Mouse (Mus musculus) forebrain, embryonic 14.5 days (tissue): Measurements from ENCODE around the gene Nfix. TPM values are rescaled to one million over a fixed set of nuclear protein-coding genes. Genes with fewer than 3 reads are reported as not detected.

Experiments
- ATAC-seq: fragments of 200-750 bp; cut with Nextera tagmentation; 2 replicates; pipeline ENCODE4 v1.8.0; 2017; ENCODE audit warnings: mild to moderate bottlenecking, moderate library complexity
- DNase-seq: peaks from one replicate; pipeline ENCODE4 v3.0.0-alpha.2; 2015; ENCODE audit warnings: low spot score
- H3K27ac ChIP-seq: fragments of 300-500 bp; sonication (generic); 2 replicates; pipeline ENCODE4 v1.5.1; 2014; ENCODE audit warnings: low read depth, mild to moderate bottlenecking, control low read depth, low read length, moderate library complexity
- H3K27me3 ChIP-seq: fragments of 300-500 bp; sonication (generic); replicated peaks from 2 replicates; pipeline ENCODE4 v1.6.1; 2014; ENCODE audit warnings: low read length, control low read depth, mixed read lengths; ENCODE audit not compliant: control insufficient read depth, insufficient read depth
- H3K36me3 ChIP-seq: fragments of 300-500 bp; sonication (generic); 2 replicates; pipeline ENCODE4 v1.6.1; 2014; ENCODE audit warnings: low read length, control low read depth; ENCODE audit not compliant: control insufficient read depth, insufficient read depth
- H3K4me1 ChIP-seq: fragments of 300-500 bp; sonication (generic); 2 replicates; pipeline ENCODE4 v1.6.1; 2014; ENCODE audit warnings: antibody characterized with exemption, low read length, control low read depth; ENCODE audit not compliant: control insufficient read depth, insufficient read depth
- H3K4me2 ChIP-seq: fragments of 300-500 bp; sonication (generic); 2 replicates; pipeline ENCODE4 v1.6.1; 2014; ENCODE audit warnings: mild to moderate bottlenecking, control low read depth, low read length
- H3K4me3 ChIP-seq: fragments of 300-500 bp; sonication (generic); 2 replicates; pipeline ENCODE4 v1.5.1; 2014; ENCODE audit warnings: low read depth, low read length, control low read depth
- H3K9ac ChIP-seq: fragments of 300-500 bp; sonication (generic); 2 replicates; pipeline ENCODE4 v1.6.1; 2014; ENCODE audit warnings: mild to moderate bottlenecking, low read length, control low read depth, moderate library complexity
- H3K9me3 ChIP-seq: fragments of 300-500 bp; sonication (generic); replicated peaks from 2 replicates; pipeline ENCODE4 v1.6.1; 2016; ENCODE audit warnings: low read length, control low read depth, mixed read lengths; ENCODE audit not compliant: control insufficient read depth
- WGBS: fragments of 180-500 bp; shearing (Covaris S2); extraction: QIAGEN DNeasy Blood & Tissue Kit; methylation state at CpG from one replicate; pipeline ENCODE4 v1.1.7; 2014; 5-methylcytosine and 5-hydroxymethylcytosine counted together
- polyA plus RNA-seq: library from polyadenylated mRNA; unstranded; fragments of >200 nt; fragmentation: Nextera tagmentation; extraction: Ambion mirVana; gene quantifications from 2 replicates; pipeline ENCODE4 v1.2.1, GENCODE M21; 2014

Gene Nfix
- polyA plus RNA-seq, 1 experiment from 2014 or later = 237 TPM

DNA sequence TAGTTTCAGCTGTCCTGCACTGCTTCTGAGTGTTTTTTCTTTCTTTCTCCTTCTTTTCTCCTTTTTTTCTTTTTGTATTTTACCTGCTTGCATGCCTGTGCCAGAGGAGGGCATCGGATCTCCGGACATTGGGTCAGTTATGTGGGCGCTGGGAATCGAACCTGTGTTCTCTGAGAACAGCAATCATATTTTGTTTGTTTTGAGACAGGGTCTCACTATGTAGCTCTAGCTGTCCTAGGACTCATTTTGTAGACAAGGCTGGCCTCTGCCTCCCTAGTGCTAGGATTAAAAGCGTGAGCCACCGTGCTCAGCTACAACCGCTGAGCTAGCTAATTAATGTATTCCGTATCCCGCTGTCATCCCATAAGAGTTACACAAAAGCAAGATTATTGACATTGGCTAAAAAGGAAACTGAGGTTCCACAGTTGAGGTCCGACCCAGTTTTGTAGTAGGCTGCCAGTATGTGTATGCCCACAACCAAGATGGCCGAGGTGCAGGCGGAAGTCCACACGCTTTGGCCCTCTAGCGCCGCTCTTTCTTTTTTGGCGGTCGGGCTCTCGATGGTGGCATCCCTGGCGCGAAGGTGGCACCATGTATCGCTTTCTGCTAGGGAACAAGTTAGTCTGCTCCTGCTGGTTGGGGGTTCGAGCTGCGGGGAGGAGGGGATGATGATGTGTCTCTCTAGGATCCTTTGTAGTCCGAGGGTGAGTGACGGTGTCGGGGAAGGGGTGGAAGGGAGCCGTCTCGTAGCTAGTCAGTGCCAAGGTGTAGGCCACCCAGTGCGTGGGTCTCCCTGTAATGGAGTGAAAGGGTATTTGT is 135.4 kb downstream of the Nfix start:
- Histone ChIP-seq H3K27me3 (no peaks in the 10 kb centered on the region), H3K4me3 (peak overlapping the region; percentile 69), H3K36me3 (peaks cover 11% of the 10 kb centered on the region; the same call in 1 of the 2 replicates), H3K9ac (peak overlapping the region; percentile 84), H3K4me1 (peaks cover 34% of the 10 kb centered on the region), H3K27ac (peak overlapping the region; percentile 90), H3K9me3 (no peaks in the 10 kb centered on the region), H3K4me2 (peak overlapping the region; percentile 92)
- under 1% methylated on average over 29 of the region's 29 CpGs for WGBS
- peak; percentile 51 for ATAC-seq
- peak; percentile 90 for DNase-seq

DNA sequence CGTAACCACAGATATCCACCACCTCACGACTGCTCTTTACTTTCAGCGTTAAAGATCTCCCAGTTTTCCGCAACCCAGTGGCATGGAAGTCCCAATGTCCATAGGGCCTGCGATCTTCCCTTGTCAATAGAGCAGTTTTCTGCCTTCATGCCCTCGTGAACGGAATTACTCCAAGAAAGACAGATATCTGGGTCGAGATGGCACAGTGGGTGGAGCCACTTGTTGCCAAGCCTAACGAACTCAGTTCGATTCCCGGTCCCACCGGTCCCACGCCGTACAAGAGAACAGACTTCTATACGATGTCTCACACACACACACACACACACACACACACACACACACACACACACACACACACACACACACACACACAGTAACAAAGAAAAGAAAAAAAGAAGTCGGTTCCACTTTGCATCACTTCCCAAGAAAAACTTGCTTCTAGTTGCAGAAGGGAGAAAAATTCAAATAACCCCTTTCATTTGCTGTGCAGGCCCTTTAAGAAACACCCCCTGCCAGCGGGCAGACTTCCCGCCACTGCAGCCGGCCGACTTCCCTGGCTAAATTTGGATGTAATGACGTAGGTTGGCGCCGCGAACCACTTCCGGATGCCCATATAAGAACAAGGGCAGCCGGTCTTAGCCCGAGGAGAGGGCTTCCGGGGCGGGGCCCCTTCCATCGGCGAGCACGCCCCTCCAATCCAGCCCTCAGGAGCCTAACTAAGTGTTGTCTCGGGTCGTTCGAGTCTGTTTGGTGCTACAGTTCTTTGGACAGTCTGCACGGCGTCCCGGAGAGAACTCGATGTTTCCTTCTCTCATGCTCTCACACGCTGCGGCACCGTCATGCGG is 136.4 kb downstream of the Nfix start:
- H3K4me1 ChIP-seq = peaks cover 34% of the 10 kb centered on the region
- DNase-seq (peak; percentile 98), ATAC-seq (peak; percentile 85)
- no peaks in the 10 kb centered on the region for H3K27me3 ChIP-seq
- 3% methylated on average over 43 of the region's 43 CpGs for WGBS
- H3K27ac ChIP-seq = peak overlapping the region; percentile 90
- peak overlapping the region; percentile 84 for H3K9ac ChIP-seq
- H3K9me3 ChIP-seq = no peaks in the 10 kb centered on the region
- H3K36me3 ChIP-seq = peaks cover 6% of the 10 kb centered on the region; the same call in 1 of the 2 replicates
- H3K4me2 ChIP-seq = peak overlapping the region; percentile 92
- peak overlapping the region; percentile 69 for H3K4me3 ChIP-seq

DNA sequence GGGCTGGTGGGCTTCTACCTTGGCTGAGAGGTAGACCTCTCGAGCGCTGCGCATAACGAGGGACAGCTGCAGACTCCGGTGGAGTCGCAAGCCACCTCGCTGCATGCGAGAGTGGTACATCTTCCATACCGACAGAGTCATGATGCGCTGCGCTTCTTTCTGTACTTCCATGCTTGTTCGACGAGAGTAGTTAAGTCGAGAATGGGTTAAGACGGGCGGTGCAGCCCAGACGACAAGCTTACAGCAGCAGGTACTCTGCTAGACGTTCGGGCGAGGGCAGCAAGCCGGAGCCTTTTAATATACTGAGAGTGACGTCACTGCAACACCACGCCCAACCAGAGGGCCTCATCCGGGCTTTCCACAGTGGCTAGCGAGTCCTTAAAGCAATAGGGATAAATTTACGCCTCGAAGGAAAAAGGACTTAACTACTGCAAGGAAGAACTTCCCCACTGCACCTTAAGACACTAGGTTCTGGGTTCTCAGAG is 137.5 kb downstream of the Nfix start, which contains the start of gene Ier2:
Gene Ier2 (minus strand): TSS at position 272 of the 485 bp plus-strand sequence.
- DNase-seq (peak; percentile 98), ATAC-seq (peak; percentile 83)
- peak within 1 kb of the TSS; percentile 84 for H3K9ac ChIP-seq
- H3K36me3 ChIP-seq = no peaks in the 10 kb centered on the region
- H3K9me3 ChIP-seq = no peaks in the 10 kb centered on the region
- H3K27ac ChIP-seq = peak within 1 kb of the TSS; percentile 90
- peaks cover 34% of the 10 kb centered on the region for H3K4me1 ChIP-seq
- H3K27me3 ChIP-seq = no peaks in the 10 kb centered on the region
- H3K4me3 ChIP-seq = peak within 1 kb of the TSS; percentile 69
- under 1% methylated on average over 27 of the region's 27 CpGs for WGBS
- peak within 1 kb of the TSS; percentile 92 for H3K4me2 ChIP-seq

- peak; percentile 7; the same call in 1 of the 2 replicates for ATAC-seq
- peaks cover 34% of the 10 kb centered on the region for H3K4me1 ChIP-seq
- peak overlapping the region; percentile 92 for H3K4me2 ChIP-seq
- peak; percentile 39 for DNase-seq
- no peaks in the 10 kb centered on the region for H3K36me3 ChIP-seq
- WGBS = under 1% methylated on average over 58 of the region's 61 CpGs
- peak overlapping the region; percentile 69 for H3K4me3 ChIP-seq
- H3K9me3 ChIP-seq = no peaks in the 10 kb centered on the region
- no peaks in the 10 kb centered on the region for H3K27me3 ChIP-seq
- peak overlapping the region; percentile 69 for H3K27ac ChIP-seq
- peak overlapping the region; percentile 81 for H3K9ac ChIP-seq
Measured at GRCm38 (mm10) chr8:84661961-84662571, 138.1 kb downstream of the Nfix start.

DNA sequence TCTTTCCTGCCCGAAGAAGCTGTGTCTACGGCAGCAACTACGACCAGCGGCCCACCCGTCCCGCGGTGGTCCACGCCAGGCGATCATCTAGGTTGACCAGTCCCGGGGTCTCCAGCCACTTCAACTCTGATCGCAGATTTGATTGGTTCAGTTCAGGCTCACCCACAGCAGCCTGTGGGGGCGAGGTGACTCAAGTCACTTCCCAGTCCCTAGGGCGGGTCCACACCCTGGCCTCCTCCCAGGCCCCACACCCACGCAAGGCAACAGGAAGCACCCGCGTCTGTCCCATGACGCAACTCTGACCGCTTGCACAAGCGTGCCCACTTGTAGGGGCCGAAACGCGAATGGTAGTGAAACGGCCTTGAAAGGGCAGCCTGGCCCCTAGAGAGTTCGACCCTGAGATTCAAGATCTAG is 138.7 kb downstream of the Nfix start:
- Histone ChIP-seq H3K4me1 (peaks cover 40% of the 10 kb centered on the region), H3K4me3 (peak overlapping the region; percentile 69), H3K9ac (peak overlapping the region; percentile 81), H3K4me2 (peak overlapping the region; percentile 92), H3K36me3 (no peaks in the 10 kb centered on the region), H3K27me3 (no peaks in the 10 kb centered on the region), H3K9me3 (no peaks in the 10 kb centered on the region), H3K27ac (peak overlapping the region; percentile 69; the same call in 1 of the 2 replicates)
- peak; percentile 29 for DNase-seq
- ATAC-seq = no peak
- WGBS = under 1% methylated on average over 24 of the region's 24 CpGs

- Histone ChIP-seq H3K4me2 (peak overlapping the region; percentile 92), H3K9ac (peak overlapping the region; percentile 81), H3K36me3 (no peaks in the 10 kb centered on the region), H3K27ac (no peak overlapping the region; the same call in 1 of the 2 replicates), H3K4me3 (peak overlapping the region; percentile 69), H3K27me3 (no peaks in the 10 kb centered on the region), H3K9me3 (no peaks in the 10 kb centered on the region), H3K4me1 (peaks cover 42% of the 10 kb centered on the region)
- no peak for DNase-seq
- ATAC-seq = no peak
- WGBS = 3% methylated on average over 20 of the region's 20 CpGs
Measured at GRCm38 (mm10) chr8:84660819-84661457, 139.2 kb downstream of the Nfix start.

- Histone ChIP-seq H3K27ac (peak overlapping the region; percentile 44), H3K27me3 (no peaks in the 10 kb centered on the region), H3K4me1 (peaks cover 45% of the 10 kb centered on the region), H3K9ac (peak overlapping the region; percentile 81), H3K4me2 (peak overlapping the region; percentile 92), H3K4me3 (peak overlapping the region; percentile 69), H3K9me3 (no peaks in the 10 kb centered on the region), H3K36me3 (no peaks in the 10 kb centered on the region)
- DNase-seq = peak; percentile 38
- no peak for ATAC-seq
- WGBS = 5% methylated on average over 33 of the region's 33 CpGs
Measured at GRCm38 (mm10) chr8:84659936-84660818, 140.0 kb downstream of the Nfix start.
